Mouse (Mus musculus) right cerebral cortex, adult 2 months (tissue): ENCODE data around the gene Ak3.

ENCODE experiments used
- DNase-seq, 2 experiments: peaks; one replicate each; pipeline ENCODE4 v3.0.0; 2021 to 2022; ENCODE audit warnings: low spot score in 2 of 2

The Ak3 gene

DNA sequence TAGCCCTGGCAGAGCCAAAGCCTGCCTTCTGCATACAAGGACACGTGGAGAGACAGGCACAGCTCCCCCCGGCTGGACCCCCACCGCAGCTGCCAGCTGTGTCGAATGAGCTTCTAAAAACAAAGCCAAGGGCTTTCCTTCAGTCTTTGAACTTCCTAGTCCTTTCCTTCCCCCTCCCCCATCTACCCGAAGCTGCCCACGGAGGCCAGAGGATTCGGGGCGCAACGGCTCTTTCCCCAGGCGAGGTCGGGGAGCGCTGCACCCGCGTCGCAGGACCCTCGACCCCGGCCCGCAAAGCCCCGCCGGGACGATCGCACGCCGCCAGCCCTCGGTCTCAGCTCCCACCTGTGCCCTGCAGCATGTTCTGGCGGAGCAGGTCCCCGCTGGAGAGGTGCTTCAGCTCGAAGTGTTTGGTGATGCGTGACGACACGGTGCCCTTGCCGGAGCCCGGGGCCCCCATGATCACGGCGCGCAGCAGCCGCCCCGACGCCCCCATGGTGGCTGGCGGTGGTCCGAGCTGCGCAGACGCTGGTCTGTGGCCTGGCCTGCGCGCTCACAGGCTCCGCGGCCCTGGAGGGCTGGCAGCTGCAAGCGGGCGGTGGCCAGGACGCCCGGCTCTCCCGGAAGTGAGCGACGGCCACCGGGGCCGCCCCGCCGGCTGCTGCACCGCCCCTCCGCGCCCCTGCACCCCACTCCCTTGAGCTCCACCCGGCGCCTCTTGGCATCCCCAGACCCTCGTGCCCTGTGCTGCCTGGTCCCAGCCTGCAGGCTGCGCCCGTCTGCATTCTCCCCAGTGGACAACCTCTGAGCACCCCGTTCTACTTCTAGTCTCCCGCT is at the start of gene Ak3:
Ak3 (minus strand) TSS at position 628 of the 837 bp plus-strand sequence.
- DNase-seq: peak; percentile 62 to 64

- no peak for DNase-seq
Measured at GRCm38 (mm10) chr19:29092194-29092593, 44.4 kb upstream of the Ak3 start.

GRCm38 (mm10) chr19:29088628-29089027 is 40.9 kb upstream of the Ak3 start:
- DNase-seq: no peak

DNA sequence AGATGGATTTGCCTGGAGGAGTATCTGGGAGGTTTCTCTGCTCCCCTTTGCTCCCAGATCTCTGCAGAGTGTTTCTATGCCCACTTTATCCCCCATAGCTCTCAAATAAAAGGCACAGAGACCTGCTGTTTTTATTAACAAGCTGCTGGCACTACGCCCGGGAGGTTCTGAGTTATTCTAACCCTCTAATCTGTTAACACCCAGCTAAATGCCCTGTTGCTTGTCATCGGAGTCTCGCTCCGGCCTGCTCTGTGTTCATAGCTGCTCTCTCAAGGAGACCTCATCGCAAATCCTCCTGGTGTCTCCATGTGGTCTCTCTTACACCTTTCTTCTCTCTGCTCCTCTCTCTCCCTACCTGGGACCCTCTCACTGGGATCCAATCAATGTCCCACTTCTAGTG is 27.0 kb upstream of the Ak3 start:
- DNase-seq: no peak

DNA sequence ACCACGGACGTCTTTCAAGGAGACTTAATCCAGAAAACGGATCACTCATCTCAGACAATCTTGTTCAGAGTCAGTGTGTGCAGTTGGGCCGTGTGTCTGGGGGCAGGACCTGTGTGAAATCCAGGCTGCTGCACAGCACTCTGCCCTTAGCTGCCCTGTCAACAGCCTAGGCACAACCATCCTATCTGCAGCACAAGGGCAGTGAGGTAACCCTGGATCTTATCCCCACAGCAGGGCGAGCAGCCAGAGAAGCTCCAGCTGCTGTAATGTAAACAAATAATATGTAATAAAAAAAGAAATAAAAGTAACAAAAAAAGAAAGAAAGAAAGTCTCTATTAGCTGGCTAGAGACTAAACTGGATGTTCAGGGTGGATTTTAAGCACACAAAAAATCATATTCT is 21.4 kb upstream of the Ak3 start:
- DNase-seq: no peak

DNA sequence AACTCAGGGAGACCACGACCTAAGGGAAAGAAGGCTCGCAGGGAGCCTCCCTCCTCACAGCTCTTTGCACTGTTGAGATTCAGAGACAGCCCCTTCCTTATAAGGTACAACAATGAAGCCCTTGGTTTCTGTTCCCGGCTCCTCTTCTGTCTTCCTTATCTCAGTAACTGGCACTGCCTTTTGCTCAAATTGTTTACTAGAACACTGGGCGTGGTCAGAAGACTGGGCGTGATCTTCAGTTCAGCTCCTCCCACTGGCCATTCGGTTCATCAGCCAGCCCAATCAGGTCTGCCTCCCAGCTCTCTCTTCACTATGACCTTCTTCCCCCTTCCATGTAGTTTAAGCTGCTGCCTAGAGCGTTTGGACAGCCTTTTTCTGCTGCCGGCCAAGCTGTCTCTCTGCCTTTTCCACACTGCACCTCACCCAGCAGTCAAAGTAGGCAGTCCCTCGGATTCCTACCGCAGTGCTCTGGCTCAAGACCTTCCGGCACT is 19.3 kb upstream of the Ak3 start:
- peak in 1 of 2 experiments; percentile 27 for DNase-seq

GRCm38 (mm10) chr19:29064451-29065102 is 16.8 kb upstream of the Ak3 start:
- peak in 1 of 2 experiments; percentile 17 for DNase-seq

GRCm38 (mm10) chr19:29063577-29064363 is 16.0 kb upstream of the Ak3 start:
- DNase-seq: peak; percentile 92 to 94

DNA sequence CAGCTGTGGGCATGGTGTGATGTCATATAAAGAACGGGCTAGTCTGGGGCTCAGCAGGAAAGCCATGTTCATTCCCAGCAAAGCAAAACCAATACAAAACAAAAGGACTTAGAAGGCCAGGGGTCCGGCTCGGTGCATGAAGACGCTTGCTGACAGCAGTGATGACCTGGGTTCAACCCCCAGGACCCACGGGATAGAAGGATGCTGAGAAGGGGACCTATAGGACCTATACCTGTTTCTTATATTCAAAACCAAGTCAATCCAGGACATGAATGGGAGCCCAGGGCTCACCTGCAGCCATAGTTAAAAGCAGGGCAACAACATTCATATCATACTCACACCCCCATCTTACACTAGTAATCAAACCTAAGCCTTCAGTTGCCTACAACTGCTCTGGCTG is 15.2 kb upstream of the Ak3 start:
- DNase-seq: no peak

DNA sequence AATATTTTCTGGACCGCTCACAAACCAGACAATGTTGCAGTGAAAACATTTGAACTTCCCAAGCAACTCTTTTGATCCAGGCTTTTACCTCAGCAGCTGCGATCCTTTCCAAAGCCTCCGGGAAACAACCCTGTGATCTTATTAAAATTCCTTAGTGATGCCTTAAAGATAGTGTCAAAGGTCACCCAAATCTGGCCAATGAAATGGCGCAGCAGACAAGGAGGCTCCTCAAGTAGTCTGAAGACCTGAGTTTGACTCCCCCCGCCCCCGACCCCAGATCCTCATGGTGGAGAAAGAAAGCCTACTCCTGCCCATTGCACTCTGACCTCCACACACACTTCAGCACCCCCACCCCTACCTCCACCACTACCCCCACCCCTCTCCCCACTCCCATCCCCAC is 12.5 kb upstream of the Ak3 start:
- DNase-seq: no peak

GRCm38 (mm10) chr19:29059688-29060087 is 11.9 kb upstream of the Ak3 start:
- DNase-seq: no peak

- DNase-seq: no peak
Measured at GRCm38 (mm10) chr19:29058741-29059140, 11.0 kb upstream of the Ak3 start.

- DNase-seq: no peak
Measured at GRCm38 (mm10) chr19:29055469-29055868, 7.7 kb upstream of the Ak3 start.

- DNase-seq: no peak
Measured at GRCm38 (mm10) chr19:29054594-29054993, 6.8 kb upstream of the Ak3 start.

- no peak for DNase-seq
Measured at GRCm38 (mm10) chr19:29052786-29053185, 5.0 kb upstream of the Ak3 start.

GRCm38 (mm10) chr19:29050186-29050980 is 2.6 kb upstream of the Ak3 start:
- no peak for DNase-seq

- no peak for DNase-seq
Measured at GRCm38 (mm10) chr19:29049401-29050075, 1.8 kb upstream of the Ak3 start.

GRCm38 (mm10) chr19:29046961-29047333 is 814 bp downstream of the Ak3 start:
- no peak for DNase-seq

- DNase-seq: no peak
Measured at GRCm38 (mm10) chr19:29045956-29046650, 1.7 kb downstream of the Ak3 start.

- no peak for DNase-seq
Measured at GRCm38 (mm10) chr19:29045369-29045768, 2.4 kb downstream of the Ak3 start.
